Mouse (Mus musculus) frontal cortex, postnatal 25 days (tissue): ENCODE results near the gene Rab3ip.

Experiments
- DNase-seq, 2 experiments: peaks; one replicate each; pipeline ENCODE4 v3.0.0; 2022; ENCODE audit warnings: low spot score in 2 of 2

The Rab3ip gene

DNA sequence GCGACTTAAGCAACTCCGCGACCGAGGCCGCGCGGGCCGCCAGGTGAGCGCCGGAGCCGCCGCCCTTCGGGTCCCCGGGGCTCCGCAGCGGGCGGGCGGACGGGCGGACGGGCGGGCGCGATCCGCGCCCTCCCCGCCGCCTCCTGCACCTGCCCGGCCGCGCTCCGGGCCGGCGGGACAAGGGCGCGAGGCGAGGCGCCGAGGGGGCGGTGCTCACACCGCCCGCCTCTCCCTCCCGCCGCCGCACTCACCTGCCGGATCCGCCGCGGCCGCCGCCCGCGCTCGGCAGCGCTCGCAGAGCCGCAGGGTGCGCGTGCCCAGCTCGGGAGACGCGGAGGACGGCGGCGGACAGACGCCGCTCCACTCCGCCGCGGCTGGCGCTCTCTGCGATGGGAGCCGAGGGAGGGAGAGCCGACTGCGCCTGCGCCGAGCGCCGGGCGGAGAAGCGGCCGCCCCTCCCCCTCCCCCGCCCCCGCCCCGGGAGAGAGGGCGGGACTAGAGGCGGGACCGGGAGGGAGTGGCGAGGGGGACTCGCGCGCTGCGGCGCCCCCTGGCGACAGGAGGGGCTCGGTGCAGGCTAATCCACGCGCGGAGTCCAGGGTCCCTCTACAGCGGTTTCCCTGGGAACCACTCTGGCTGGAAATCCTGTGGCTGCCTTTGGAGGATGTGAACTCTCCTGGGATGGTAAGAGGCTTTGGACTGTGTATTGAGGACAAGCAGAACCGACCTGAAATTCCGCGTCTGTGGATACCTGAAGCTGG, at the start of gene Rab3ip:
Rab3ip (minus strand) TSS at position 761 of the 761 bp plus-strand sequence.
- DNase-seq = peak; percentile 83 to 88

- no peak for DNase-seq
Measured at GRCm38 (mm10) chr10:116998716-116999455, 48.3 kb upstream of the Rab3ip start.

DNA sequence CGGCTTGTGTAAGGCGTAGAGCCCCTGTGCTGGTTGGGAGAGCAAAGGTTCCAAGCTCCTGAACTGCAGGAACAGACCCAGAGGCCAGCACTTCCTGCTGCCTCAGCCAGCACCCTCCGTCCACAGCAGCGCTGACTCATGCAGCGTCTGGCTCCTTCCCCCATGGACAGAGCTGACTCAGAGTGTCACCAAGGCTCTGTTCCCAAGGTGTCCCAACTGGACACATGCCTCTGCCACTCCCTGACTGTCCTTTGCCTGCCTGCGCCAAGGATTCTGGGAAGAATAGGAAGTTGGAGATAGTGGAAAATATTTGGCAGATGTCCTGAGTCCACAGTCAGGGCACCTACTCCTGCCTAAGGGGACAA, 45.6 kb upstream of the Rab3ip start:
- no peak for DNase-seq

DNA sequence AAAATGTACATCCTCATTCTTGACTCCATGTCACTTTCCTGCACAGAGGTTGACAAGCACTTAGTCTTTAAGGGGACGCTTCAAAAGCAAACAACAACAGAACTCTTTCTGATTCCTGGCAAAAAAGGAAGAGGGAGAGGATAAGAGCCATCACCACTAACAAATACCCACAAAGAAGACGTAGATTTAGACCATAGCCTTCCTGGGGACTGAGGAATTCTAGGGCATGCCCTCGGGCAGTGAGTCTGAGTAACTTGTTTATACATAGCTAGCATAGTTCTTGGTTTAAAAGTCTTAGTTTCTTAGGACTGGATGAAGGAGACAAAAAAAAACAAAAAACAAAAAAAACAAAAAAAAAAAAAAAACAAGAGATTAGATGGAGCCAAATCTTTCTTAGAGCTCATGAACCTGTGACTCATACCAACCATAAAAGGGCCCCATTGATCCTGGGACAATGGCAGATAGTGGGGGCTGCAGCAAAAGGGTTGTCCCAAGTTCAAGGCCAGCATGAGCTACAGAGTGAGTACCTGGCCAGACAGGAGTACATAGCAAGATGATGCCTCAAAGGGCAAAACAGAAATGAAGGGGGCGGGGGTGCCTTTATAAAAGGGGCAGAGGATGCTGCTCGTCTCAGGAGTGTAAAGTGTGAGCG, 45.1 kb upstream of the Rab3ip start:
- DNase-seq = no peak

- DNase-seq = no peak
Measured at GRCm38 (mm10) chr10:116995162-116995561, 44.6 kb upstream of the Rab3ip start.

GRCm38 (mm10) chr10:116993971-116994370, 43.4 kb upstream of the Rab3ip start:
- no peak for DNase-seq

GRCm38 (mm10) chr10:116986264-116987082, 35.9 kb upstream of the Rab3ip start, which contains the start of gene Best3:
Best3 (plus strand) TSS chr10:116986314.
- no peak for DNase-seq

DNA sequence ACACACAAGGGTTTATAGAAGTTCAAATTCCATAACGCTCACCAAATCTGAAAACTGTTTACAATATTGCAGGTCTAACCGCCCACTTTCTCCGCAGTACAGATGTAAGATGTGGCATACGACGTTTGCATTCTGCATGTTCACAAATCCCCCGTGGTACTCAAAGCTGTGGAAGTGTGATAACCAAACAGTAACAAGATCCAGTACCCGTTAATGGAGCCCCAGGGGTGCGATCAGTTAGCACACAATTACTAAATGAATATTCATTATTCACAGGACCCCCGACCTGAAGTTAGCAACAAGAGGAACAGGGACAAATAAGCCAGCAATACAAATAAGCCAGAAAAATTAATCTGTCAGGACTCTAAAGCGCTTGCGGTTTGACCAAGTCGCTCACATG, 34.3 kb upstream of the Rab3ip start:
- DNase-seq = no peak

DNA sequence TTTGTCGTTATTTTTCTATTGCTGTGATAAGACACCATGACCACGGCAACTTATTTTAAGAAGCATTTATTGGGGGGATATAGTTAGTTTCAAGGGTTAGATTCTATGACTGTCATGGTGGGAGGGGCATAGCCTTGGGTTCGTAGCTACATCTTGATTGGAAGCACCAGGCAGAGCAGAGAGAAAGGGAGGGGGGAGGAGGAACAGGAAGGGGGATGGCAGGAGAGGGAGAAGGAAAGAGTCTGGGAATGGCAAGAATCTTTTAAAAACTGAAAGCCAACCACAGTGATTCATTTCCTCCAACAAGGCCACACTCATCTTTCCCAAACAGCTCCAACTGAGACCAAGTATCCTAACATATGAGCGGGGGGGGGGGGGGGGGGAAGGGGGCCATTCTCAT, 32.0 kb upstream of the Rab3ip start:
- DNase-seq = no peak

- DNase-seq = no peak
Measured at GRCm38 (mm10) chr10:116980888-116981287, 30.3 kb upstream of the Rab3ip start.

GRCm38 (mm10) chr10:116980273-116980672, 29.7 kb upstream of the Rab3ip start:
- no peak for DNase-seq

DNA sequence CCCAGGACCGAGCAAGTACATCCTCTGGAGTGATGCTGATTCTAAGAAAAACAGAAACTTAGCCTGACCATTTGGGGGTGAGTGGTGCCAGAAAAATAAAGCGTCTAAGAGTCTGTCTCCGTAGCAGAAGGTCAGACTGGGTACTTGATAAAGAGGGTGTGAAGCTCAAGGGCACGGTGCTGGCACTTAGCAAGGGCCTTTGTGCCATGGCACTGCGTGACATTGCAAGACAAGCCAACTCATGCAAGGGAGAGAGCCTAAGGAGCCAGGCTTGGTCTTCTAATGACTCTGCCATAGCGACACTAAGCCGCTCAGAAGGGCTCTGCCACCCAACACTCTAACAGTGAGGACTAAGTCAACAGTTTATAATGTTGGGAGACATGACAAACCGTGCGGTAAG, 28.3 kb upstream of the Rab3ip start:
- DNase-seq = no peak

- no peak for DNase-seq
Measured at GRCm38 (mm10) chr10:116977858-116978257, 27.3 kb upstream of the Rab3ip start.

GRCm38 (mm10) chr10:116977455-116977854, 26.9 kb upstream of the Rab3ip start:
- no peak for DNase-seq

GRCm38 (mm10) chr10:116972509-116972908, 21.9 kb upstream of the Rab3ip start, which contains the start of gene Gm10271:
Gm10271 (minus strand) TSS chr10:116972609.
- no peak for DNase-seq

DNA sequence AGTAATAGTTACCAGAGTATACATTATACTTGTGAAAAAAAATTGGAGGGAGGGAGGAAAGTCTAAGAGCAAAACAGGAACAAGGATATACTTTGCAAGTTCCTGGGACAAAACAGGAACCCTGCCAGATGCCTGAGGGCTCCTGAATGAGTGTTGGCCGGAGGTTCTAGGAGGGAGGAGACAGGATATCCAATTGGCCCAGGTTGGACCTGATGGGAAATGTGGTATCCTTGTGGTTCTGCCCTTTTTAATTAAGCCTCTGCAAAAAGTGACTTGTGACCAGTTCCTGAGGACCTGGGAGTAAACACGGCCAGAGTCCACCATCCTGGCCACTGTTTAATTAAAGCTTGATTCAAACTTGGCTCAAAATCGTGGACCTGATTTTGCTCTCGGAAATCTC, 18.2 kb upstream of the Rab3ip start:
- no peak for DNase-seq

- no peak for DNase-seq
Measured at GRCm38 (mm10) chr10:116966065-116966464, 15.5 kb upstream of the Rab3ip start.

- DNase-seq = no peak
Measured at GRCm38 (mm10) chr10:116965297-116965696, 14.7 kb upstream of the Rab3ip start.

DNA sequence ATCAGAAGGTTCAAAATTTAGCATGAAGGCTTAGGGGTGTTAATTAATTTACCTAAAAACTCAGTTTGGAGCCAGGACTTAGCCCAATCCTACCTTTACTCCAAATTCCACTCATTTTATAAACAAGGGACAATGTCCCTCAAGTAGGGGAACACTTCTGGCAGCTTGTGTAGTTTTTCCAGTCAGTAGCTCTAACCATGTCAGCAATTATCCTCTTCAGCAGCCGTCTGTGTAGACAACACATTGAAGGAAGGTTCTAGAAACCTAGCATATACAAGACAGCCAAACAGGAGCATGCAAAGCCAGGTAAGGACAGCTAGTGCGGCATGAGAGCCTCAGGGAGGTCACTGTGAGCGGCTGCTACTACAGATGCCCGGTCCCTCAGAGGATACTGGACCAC, 14.0 kb upstream of the Rab3ip start:
- DNase-seq = no peak

DNA sequence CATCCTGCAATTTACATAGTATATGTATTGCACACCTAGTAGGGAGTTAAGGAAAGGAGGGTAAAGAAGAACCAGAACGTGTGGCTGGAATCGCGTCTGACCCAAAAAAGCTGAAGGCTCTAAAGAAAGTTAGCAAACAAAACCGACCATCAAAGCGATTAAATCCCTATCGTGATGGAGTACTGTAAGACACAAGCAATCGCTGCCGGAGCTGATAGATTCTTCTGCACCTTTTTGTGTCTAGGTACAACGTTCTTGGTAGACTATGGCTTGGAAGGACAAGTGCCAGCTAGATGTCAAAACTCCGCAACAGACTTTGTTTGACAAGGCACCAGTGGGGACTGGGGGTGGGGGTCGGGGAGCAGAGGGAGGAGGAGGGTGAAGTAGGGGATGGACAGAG, 13.5 kb upstream of the Rab3ip start:
- DNase-seq = no peak

GRCm38 (mm10) chr10:116962803-116963202, 12.2 kb upstream of the Rab3ip start:
- no peak for DNase-seq

DNA sequence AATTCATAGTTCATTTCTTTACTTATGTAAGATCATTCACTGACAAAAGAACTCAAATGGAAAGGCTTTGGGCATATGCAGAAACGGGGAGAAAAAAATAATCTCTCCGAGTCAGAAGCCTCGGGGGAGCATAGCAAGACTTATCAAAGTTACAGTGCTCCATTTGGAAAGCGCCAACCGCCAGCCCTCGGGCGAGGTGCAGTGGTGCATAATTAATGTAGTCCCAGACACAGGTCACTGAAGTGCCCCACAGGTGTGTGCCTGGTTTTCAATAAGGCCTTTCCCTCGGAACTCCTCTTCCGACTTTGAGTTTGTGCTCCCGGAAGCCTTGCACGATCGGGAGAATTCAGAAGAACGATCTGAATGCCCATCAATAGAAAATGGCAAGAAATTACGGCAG, 11.6 kb upstream of the Rab3ip start:
- no peak for DNase-seq
